Mouse (Mus musculus): ENCODE results near the gene Supv3l1. TPM values are rescaled to one million over a fixed set of nuclear protein-coding genes. Genes with fewer than 3 reads are reported as not detected.

Supv3l1 gene
- polyA plus RNA-seq, 2 experiments = 14.4 to 16.4 TPM

- TF ChIP-seq CTCF (IDR thresholded peaks at IDR 0.05; ENCODE audit: low read depth) (no peak), EP300 (IDR thresholded peaks at IDR 0.05; ENCODE audit: low read depth) (no peak)
- H3K4me2 ChIP-seq (ENCODE audit: low read depth) = no peak within 1 kb of the TSS
- H3K36me3 ChIP-seq (replicated peaks; ENCODE audit: control insufficient read depth, insufficient read depth, low read depth) = no peaks in the 10 kb centered on the region
- WGBS (ENCODE audit: insufficient replicate concordance) = 54% methylated on average over 1 of the region's 1 CpGs
- no peaks in the 10 kb centered on the region for H3K27me3 ChIP-seq (ENCODE audit: control insufficient read depth, insufficient read depth, low read length)
- no peak for ATAC-seq (ENCODE audit: insufficient read depth)
- H3K9me3 ChIP-seq (ENCODE audit: control insufficient read depth, low read length) = no peaks in the 10 kb centered on the region
- no peak within 1 kb of the TSS for H3K9ac ChIP-seq (replicated peaks)
- no peaks in the 10 kb centered on the region; a peak in 1 of 4 replicates for H3K4me1 ChIP-seq (replicated peaks; ENCODE audit: control insufficient read depth in 2 of 2, insufficient read depth in 2 of 2, low read length in 1 of 2)
- no peak for DNase-seq (ENCODE audit: low read depth in 3 of 3, low spot score in 3 of 3)
- H3K27ac ChIP-seq = no peak within 1 kb of the TSS
- H3K4me3 ChIP-seq (ENCODE audit: insufficient read depth in 1 of 2, low read depth in 2 of 2, low read length in 2 of 2) = no peak within 1 kb of the TSS
Measured at GRCm38 (mm10) chr10:62379808-62380207, 69.7 kb downstream of the Supv3l1 start, which contains the start of gene Hk1. Gene Hk1 (minus strand): TSS chr10:62379908.

Other genes with a start within 250 kb of the Supv3l1 start
- gene Tspan15, start 218.5 kb downstream of the Supv3l1 start, polyA plus RNA-seq (2012; rRNA removed) = 7.3 and 11.0 TPM in 2 replicates
- 7.3 and 9.8 TPM in 2 replicates for gene Tspan15, start 218.5 kb downstream of the Supv3l1 start, polyA plus RNA-seq (2014; fragmentation: Nextera tagmentation; extraction: Ambion mirVana)
- not detected in 2 replicates for gene Tacr2, start 197.3 kb downstream of the Supv3l1 start, polyA plus RNA-seq (2012; rRNA removed)
- not detected in 2 replicates for gene Tacr2, start 197.3 kb downstream of the Supv3l1 start, polyA plus RNA-seq (2014; fragmentation: Nextera tagmentation; extraction: Ambion mirVana)
- gene Hk1, start 69.8 kb downstream of the Supv3l1 start, polyA plus RNA-seq (2012; rRNA removed) = 40.8 and 56.1 TPM in 2 replicates
- 54.2 and 58.7 TPM in 2 replicates for gene Hk1, start 69.8 kb downstream of the Supv3l1 start, polyA plus RNA-seq (2014; fragmentation: Nextera tagmentation; extraction: Ambion mirVana)
- 3.4 and 4.1 TPM in 2 replicates for gene Hkdc1, start 27.2 kb downstream of the Supv3l1 start, polyA plus RNA-seq (2012; rRNA removed)
- 2.4 and 2.8 TPM in 2 replicates for gene Hkdc1, start 27.2 kb downstream of the Supv3l1 start, polyA plus RNA-seq (2014; fragmentation: Nextera tagmentation; extraction: Ambion mirVana)
- gene 4930507D05Rik, start 249 bp downstream of the Supv3l1 start, polyA plus RNA-seq (2012; rRNA removed) = 0.11 TPM in 2 replicates
- 0.25 TPM in 1 of 2 replicates, not detected in the other for gene 4930507D05Rik, start 249 bp downstream of the Supv3l1 start, polyA plus RNA-seq (2014; fragmentation: Nextera tagmentation; extraction: Ambion mirVana)
- 9.1 and 14.7 TPM in 2 replicates for gene Vps26a, start 37.1 kb upstream of the Supv3l1 start, polyA plus RNA-seq (2012; rRNA removed)
- gene Vps26a, start 37.1 kb upstream of the Supv3l1 start, polyA plus RNA-seq (2014; fragmentation: Nextera tagmentation; extraction: Ambion mirVana) = 40.6 and 42.8 TPM in 2 replicates
- 23.3 and 23.7 TPM in 2 replicates for gene Srgn, start 77.7 kb upstream of the Supv3l1 start, polyA plus RNA-seq (2012; rRNA removed)
- gene Srgn, start 77.7 kb upstream of the Supv3l1 start, polyA plus RNA-seq (2014; fragmentation: Nextera tagmentation; extraction: Ambion mirVana) = 73.2 and 82.6 TPM in 2 replicates
- 6.0 and 9.2 TPM in 2 replicates for gene Kif1bp, start 128.7 kb upstream of the Supv3l1 start, polyA plus RNA-seq (2012; rRNA removed)
- gene Kif1bp, start 128.7 kb upstream of the Supv3l1 start, polyA plus RNA-seq (2014; fragmentation: Nextera tagmentation; extraction: Ambion mirVana) = 11.5 and 13.5 TPM in 2 replicates
- gene Ddx21, start 152.5 kb upstream of the Supv3l1 start, polyA plus RNA-seq (2012; rRNA removed) = 17.7 and 31.5 TPM in 2 replicates
- gene Ddx21, start 152.5 kb upstream of the Supv3l1 start, polyA plus RNA-seq (2014; fragmentation: Nextera tagmentation; extraction: Ambion mirVana) = 19.2 and 20.3 TPM in 2 replicates
- gene Ddx50, start 201.5 kb upstream of the Supv3l1 start, polyA plus RNA-seq (2012; rRNA removed) = 9.9 and 22.7 TPM in 2 replicates
- gene Ddx50, start 201.5 kb upstream of the Supv3l1 start, polyA plus RNA-seq (2014; fragmentation: Nextera tagmentation; extraction: Ambion mirVana) = 36.7 and 41.0 TPM in 2 replicates

Measured in liver, embryonic 14.5 days (tissue).